Mouse (Mus musculus): Measurements from ENCODE around the gene Msh2. TPM values are rescaled to one million over a fixed set of nuclear protein-coding genes. Genes with fewer than 3 reads are reported as not detected.
A peak's percentile ranks its signal among the peaks of the same experiment; 100 is the strongest.

Gene Msh2
- polyA plus RNA-seq, 1 experiment from 2014 or later, result 68.8 TPM

DNA sequence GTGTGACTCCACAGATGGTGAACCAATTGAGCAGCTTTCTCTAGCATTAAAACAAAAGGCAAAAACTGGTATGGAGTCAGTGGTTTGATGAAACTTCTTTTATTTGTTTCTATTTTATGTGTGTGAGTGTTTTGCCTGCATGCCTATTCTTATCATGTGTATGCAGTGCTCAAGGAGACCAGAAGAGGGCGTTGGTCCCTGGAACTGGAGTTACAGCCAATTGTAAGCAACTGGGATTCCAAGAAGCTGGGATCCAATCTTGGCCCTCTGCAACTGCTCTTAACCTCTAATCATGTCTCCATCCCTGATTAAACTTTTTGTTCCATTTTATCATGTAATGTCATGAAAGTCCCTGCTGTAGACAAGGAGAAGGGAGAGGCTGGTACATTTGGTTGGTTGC is 67.7 kb downstream of the Msh2 start:
- Histone ChIP-seq H3K9ac (ENCODE audit: low read length) (no peak overlapping the region), H3K4me1 (replicated peaks; ENCODE audit: control insufficient read depth, insufficient read depth, low read length) (no peaks in the 10 kb centered on the region), H3K4me3 (ENCODE audit: low read length) (no peak overlapping the region), H3K27ac (ENCODE audit: low read length) (no peak overlapping the region), H3K9me3 (ENCODE audit: control insufficient read depth, low read length) (no peaks in the 10 kb centered on the region), H3K4me2 (ENCODE audit: low read depth, low read length) (no peak overlapping the region), H3K27me3 (ENCODE audit: control insufficient read depth, insufficient read depth, low read depth, low read length) (peaks cover 15% of the 10 kb centered on the region), H3K36me3 (ENCODE audit: control insufficient read depth, insufficient read depth, low read length) (no peaks in the 10 kb centered on the region)
- ATAC-seq (ENCODE audit: low read depth), result no peak
- 37% methylated on average over 1 of the region's 1 CpGs for WGBS

DNA sequence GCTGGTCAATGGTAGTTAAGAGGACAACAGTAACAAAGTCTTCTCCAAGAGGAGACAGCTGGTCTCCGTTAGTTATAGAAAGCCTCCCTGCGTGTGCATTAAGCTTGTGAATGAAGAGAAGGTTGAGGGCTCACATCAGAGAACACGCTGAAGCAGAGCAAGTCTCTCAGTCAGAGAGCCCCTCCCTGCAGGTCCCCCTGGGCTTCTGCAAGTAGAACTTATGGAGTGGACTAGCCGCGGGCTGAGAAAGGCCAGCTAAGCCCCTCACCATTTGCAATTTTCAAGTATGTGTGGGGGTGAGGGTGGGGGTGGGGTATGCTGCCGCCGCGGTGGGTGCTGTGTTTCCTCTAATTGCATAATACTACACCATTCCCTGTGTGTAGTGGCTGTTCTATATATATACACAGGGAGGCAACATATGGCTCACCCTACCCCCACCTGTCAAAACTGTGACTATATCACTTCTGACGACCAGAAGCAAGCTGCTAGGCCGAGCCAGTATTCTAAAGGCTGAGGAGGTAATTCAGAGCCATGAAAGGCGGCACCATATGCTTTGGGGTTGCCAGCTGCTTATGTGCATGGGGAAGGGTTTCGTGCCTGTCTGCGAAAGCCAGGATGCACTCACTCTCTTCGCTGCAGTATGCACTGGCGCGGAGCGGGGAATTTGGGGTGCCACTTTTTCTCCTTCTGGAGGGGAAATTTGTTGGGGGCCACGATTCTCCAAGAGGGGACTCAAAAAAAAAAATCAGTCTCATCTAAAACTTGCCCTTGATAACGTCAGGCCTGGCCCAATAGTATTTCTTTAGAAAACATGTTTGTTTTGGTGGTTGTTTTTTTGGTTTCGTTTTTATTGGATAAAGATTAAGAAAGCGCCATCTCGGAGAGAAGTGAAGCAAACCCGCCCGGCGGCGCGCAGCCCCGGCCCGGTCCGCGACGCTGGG is 73.1 kb downstream of the Msh2 start:
- H3K9ac ChIP-seq (ENCODE audit: low read length), result peak overlapping the region; percentile 25; the same call in 1 of the 2 replicates
- ATAC-seq (ENCODE audit: low read depth), result peak; percentile 16; the same call in 1 of the 2 replicates
- peaks cover 44% of the 10 kb centered on the region for H3K27me3 ChIP-seq (ENCODE audit: control insufficient read depth, insufficient read depth, low read depth, low read length)
- H3K27ac ChIP-seq (ENCODE audit: low read length), result no peak overlapping the region
- no peaks in the 10 kb centered on the region for H3K36me3 ChIP-seq (ENCODE audit: control insufficient read depth, insufficient read depth, low read length)
- WGBS, result 10% methylated on average over 32 of the region's 32 CpGs
- H3K4me2 ChIP-seq (ENCODE audit: low read depth, low read length), result peak overlapping the region; percentile 99
- H3K4me1 ChIP-seq (replicated peaks; ENCODE audit: control insufficient read depth, insufficient read depth, low read length), result peaks cover 12% of the 10 kb centered on the region
- H3K4me3 ChIP-seq (ENCODE audit: low read length), result peak overlapping the region; percentile 57
- H3K9me3 ChIP-seq (ENCODE audit: control insufficient read depth, low read length), result no peaks in the 10 kb centered on the region

DNA sequence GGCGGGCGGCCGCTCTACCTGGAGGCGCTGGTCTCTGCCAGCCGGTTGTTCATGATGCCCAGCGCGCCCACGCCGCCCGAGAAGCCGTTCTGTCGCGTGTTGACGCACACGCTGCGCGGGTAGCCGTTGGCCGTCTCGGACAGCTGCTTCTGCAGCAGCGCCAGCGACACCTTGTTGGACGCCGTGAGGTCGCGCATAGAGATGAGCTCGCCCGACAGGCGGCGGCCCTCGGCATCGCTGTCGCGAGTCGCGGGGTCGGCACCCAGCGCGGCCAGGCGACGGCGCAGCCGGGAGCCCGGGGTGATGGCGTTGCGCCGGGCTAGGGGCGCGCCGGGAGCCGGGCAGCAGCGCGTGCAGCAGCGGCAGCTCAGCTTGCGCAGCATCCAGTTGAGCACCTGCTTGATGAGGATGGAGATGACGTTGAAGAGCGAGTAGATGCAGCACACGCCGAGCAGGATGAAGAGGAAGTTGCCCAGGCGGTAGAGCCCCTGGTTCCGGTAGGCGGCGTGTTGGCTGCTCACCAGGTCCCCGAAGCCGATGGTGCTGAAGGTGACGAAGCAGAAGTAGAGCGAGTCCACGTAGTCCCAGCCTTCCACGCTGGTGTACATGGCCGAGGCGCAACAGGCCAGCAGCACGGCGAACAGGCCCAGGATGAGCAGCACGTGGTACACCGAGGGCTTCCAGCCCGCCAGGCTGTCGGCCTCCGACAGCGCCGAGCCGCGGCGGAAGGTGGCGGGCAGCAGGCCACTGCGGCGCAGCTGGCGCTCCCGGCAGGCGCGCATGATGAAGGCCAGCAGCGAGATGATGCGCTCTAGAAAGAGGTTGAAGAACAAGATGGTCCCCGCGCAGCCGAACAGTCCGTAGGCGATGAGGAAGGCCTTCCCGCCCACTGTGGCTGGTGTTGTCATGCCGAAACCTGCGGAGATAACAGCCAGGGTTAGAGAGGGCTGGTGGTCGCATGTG is 74.1 kb downstream of the Msh2 start:
- peak; percentile 67 for ATAC-seq (ENCODE audit: low read depth)
- Histone ChIP-seq H3K4me1 (replicated peaks; ENCODE audit: control insufficient read depth, insufficient read depth, low read length) (peaks cover 12% of the 10 kb centered on the region), H3K27ac (ENCODE audit: low read length) (no peak overlapping the region), H3K9ac (ENCODE audit: low read length) (peak overlapping the region; percentile 25; the same call in 1 of the 2 replicates), H3K4me2 (ENCODE audit: low read depth, low read length) (peak overlapping the region; percentile 99), H3K4me3 (ENCODE audit: low read length) (peak overlapping the region; percentile 57), H3K9me3 (ENCODE audit: control insufficient read depth, low read length) (no peaks in the 10 kb centered on the region), H3K27me3 (ENCODE audit: control insufficient read depth, insufficient read depth, low read depth, low read length) (peaks cover 44% of the 10 kb centered on the region), H3K36me3 (ENCODE audit: control insufficient read depth, insufficient read depth, low read length) (no peaks in the 10 kb centered on the region)
- 1% methylated on average over 90 of the region's 101 CpGs for WGBS

DNA sequence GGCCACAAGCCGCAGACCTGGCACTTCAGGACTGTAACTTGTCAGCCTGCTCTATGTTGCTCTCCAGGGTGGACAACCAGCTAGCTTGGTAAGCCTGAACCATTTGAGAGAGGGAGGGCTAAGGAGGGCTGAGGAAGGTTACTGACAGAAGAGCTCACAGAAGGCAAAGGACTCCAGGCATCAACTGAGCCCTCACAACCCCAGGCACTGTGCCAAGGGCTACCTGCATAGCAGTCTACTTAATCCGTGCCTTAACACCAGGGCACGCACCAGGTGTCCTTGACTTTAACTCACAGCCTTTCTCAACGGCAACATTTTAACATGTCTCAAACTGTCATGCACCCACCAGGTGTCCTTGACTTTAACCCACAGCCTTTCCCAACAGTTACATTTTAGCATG is 88.2 kb downstream of the Msh2 start:
- Histone ChIP-seq H3K9me3 (ENCODE audit: control insufficient read depth, low read length) (no peaks in the 10 kb centered on the region), H3K36me3 (ENCODE audit: control insufficient read depth, insufficient read depth, low read length) (no peaks in the 10 kb centered on the region), H3K4me2 (ENCODE audit: low read depth, low read length) (no peak overlapping the region), H3K9ac (ENCODE audit: low read length) (no peak overlapping the region), H3K4me1 (replicated peaks; ENCODE audit: control insufficient read depth, insufficient read depth, low read length) (no peaks in the 10 kb centered on the region), H3K27ac (ENCODE audit: low read length) (no peak overlapping the region), H3K4me3 (ENCODE audit: low read length) (no peak overlapping the region), H3K27me3 (ENCODE audit: control insufficient read depth, insufficient read depth, low read depth, low read length) (no peaks in the 10 kb centered on the region)
- WGBS, result 67% methylated on average over 4 of the region's 4 CpGs
- ATAC-seq (ENCODE audit: low read depth), result no peak

DNA sequence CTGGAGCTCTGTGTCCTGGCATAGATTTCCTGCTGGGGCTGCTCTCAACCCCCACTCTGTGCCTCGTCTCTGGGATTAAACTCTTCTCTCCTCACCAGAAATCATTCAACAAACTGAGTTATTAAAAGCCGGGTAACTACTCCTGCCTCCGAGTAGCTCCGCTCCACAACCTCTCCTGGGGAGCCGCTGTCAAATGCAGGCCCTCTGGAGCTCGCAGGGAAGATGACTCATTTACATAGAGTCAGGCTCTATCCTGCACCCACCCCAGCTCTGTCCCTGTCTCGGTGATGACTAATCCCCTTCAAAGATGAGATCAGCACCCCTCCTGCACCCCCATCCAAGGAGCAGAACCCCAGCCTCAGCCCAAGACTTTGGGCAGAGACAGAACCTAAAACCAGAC is 91.0 kb downstream of the Msh2 start:
- Histone ChIP-seq H3K9me3 (ENCODE audit: control insufficient read depth, low read length) (no peaks in the 10 kb centered on the region), H3K4me1 (replicated peaks; ENCODE audit: control insufficient read depth, insufficient read depth, low read length) (no peaks in the 10 kb centered on the region), H3K4me2 (ENCODE audit: low read depth, low read length) (no peak overlapping the region), H3K36me3 (ENCODE audit: control insufficient read depth, insufficient read depth, low read length) (no peaks in the 10 kb centered on the region), H3K27me3 (ENCODE audit: control insufficient read depth, insufficient read depth, low read depth, low read length) (no peaks in the 10 kb centered on the region), H3K27ac (ENCODE audit: low read length) (no peak overlapping the region), H3K4me3 (ENCODE audit: low read length) (no peak overlapping the region), H3K9ac (ENCODE audit: low read length) (no peak overlapping the region)
- ATAC-seq (ENCODE audit: low read depth), result no peak
- 48% methylated on average over 7 of the region's 7 CpGs for whole genome bisulfite sequencing

DNA sequence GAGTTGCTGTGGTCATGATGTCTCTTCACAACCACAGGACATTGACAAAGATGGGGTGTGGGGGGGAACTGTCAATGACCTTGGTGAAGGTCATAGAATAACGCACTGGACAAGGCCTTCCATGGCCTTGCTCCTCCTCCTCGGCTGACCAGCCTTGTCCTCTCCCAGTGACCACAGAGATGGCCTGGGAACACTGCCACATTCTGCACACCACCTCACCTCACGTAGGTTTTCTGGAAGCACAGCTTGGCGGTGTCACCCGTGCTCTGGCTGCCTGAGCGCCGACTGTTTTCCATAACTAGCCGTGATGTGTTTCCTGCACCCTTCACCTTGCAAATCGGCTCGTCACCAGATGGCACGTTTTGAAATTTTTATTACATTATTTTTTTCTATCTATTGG is 92.9 kb downstream of the Msh2 start:
- 90% methylated on average over 11 of the region's 11 CpGs for WGBS

GRCm38 (mm10) chr17:87766888-87767287 is 94.8 kb downstream of the Msh2 start:
- 77% methylated on average over 6 of the region's 6 CpGs for WGBS
- no peak overlapping the region for H3K9ac ChIP-seq (ENCODE audit: low read length)
- no peak overlapping the region for H3K4me3 ChIP-seq (ENCODE audit: low read length)
- H3K27me3 ChIP-seq (ENCODE audit: control insufficient read depth, insufficient read depth, low read depth, low read length), result no peaks in the 10 kb centered on the region
- H3K27ac ChIP-seq (ENCODE audit: low read length), result no peak overlapping the region
- no peak for ATAC-seq (ENCODE audit: low read depth)
- no peaks in the 10 kb centered on the region for H3K4me1 ChIP-seq (replicated peaks; ENCODE audit: control insufficient read depth, insufficient read depth, low read length)
- H3K36me3 ChIP-seq (ENCODE audit: control insufficient read depth, insufficient read depth, low read length), result no peaks in the 10 kb centered on the region
- no peaks in the 10 kb centered on the region for H3K9me3 ChIP-seq (ENCODE audit: control insufficient read depth, low read length)
- H3K4me2 ChIP-seq (ENCODE audit: low read depth, low read length), result no peak overlapping the region

More for the DNA sequence above, 92.9 kb downstream of the Msh2 start:
- no peak overlapping the region for H3K27ac ChIP-seq (ENCODE audit: low read length)
- H3K9me3 ChIP-seq (ENCODE audit: control insufficient read depth, low read length), result no peaks in the 10 kb centered on the region
- no peak overlapping the region for H3K9ac ChIP-seq (ENCODE audit: low read length)
- no peaks in the 10 kb centered on the region for H3K36me3 ChIP-seq (ENCODE audit: control insufficient read depth, insufficient read depth, low read length)
- no peak overlapping the region for H3K4me2 ChIP-seq (ENCODE audit: low read depth, low read length)
- H3K4me1 ChIP-seq (replicated peaks; ENCODE audit: control insufficient read depth, insufficient read depth, low read length), result no peaks in the 10 kb centered on the region
- H3K4me3 ChIP-seq (ENCODE audit: low read length), result no peak overlapping the region
- no peaks in the 10 kb centered on the region for H3K27me3 ChIP-seq (ENCODE audit: control insufficient read depth, insufficient read depth, low read depth, low read length)
- no peak for ATAC-seq (ENCODE audit: low read depth)

GRCm38 (mm10) chr17:87770766-87771165 is 98.6 kb downstream of the Msh2 start:
- no peak for ATAC-seq (ENCODE audit: low read depth)
- 39% methylated on average over 5 of the region's 5 CpGs for WGBS

DNA sequence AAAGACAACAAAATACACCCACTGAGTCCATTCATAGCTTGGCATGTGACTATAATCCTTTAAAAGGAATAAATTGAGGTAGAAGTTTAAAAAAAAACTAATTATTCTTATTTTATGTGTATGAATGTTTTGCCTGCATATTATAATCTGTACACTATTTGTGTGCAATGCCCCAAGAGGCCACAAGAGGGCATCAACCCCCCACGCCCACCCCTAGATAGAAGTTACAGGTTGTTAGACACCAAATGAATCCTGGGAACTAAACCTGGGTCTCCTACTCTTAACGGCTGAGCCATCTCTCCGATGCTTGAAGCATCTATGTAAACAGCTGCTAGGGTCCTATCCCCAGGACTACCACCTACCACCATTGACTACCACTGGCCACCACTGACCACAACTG is 101.0 kb downstream of the Msh2 start:
- H3K9me3 ChIP-seq (ENCODE audit: control insufficient read depth, low read length), result no peaks in the 10 kb centered on the region
- H3K4me2 ChIP-seq (ENCODE audit: low read depth, low read length), result no peak overlapping the region
- ATAC-seq (ENCODE audit: low read depth), result no peak
- H3K27me3 ChIP-seq (ENCODE audit: control insufficient read depth, insufficient read depth, low read depth, low read length), result no peaks in the 10 kb centered on the region
- no peaks in the 10 kb centered on the region for H3K36me3 ChIP-seq (ENCODE audit: control insufficient read depth, insufficient read depth, low read length)
- no peak overlapping the region for H3K27ac ChIP-seq (ENCODE audit: low read length)
- H3K9ac ChIP-seq (ENCODE audit: low read length), result no peak overlapping the region
- no peaks in the 10 kb centered on the region for H3K4me1 ChIP-seq (replicated peaks; ENCODE audit: control insufficient read depth, insufficient read depth, low read length)
- WGBS, result 73% methylated on average over 3 of the region's 3 CpGs
- H3K4me3 ChIP-seq (ENCODE audit: low read length), result no peak overlapping the region

More at GRCm38 (mm10) chr17:87770766-87771165, 98.6 kb downstream of the Msh2 start:
- no peak overlapping the region for H3K4me2 ChIP-seq (ENCODE audit: low read depth, low read length)
- no peaks in the 10 kb centered on the region for H3K27me3 ChIP-seq (ENCODE audit: control insufficient read depth, insufficient read depth, low read depth, low read length)
- H3K4me3 ChIP-seq (ENCODE audit: low read length), result no peak overlapping the region
- no peak overlapping the region for H3K27ac ChIP-seq (ENCODE audit: low read length)
- H3K9me3 ChIP-seq (ENCODE audit: control insufficient read depth, low read length), result no peaks in the 10 kb centered on the region
- no peaks in the 10 kb centered on the region for H3K36me3 ChIP-seq (ENCODE audit: control insufficient read depth, insufficient read depth, low read length)
- H3K9ac ChIP-seq (ENCODE audit: low read length), result no peak overlapping the region
- no peaks in the 10 kb centered on the region for H3K4me1 ChIP-seq (replicated peaks; ENCODE audit: control insufficient read depth, insufficient read depth, low read length)

Data from lung, embryonic 16.5 days (tissue).